Mouse (Mus musculus) adrenal gland, adult 18-20 months (tissue): ENCODE results near the gene Nanos3. TPM values are rescaled to one million over a fixed set of nuclear protein-coding genes. Genes with fewer than 3 reads are reported as not detected.

Source experiments
- DNase-seq, 2 experiments: peaks; one replicate each; pipeline ENCODE4 v3.0.0; 2021 to 2022; ENCODE audit warnings: low spot score in 2 of 2
- total RNA-seq, 2 experiments: library from RNA; stranded (reverse); gene quantifications; 1 replicate in 1 of 2; 2 replicates in 1 of 2; pipeline ENCODE4 v1.2.3; 2021

Nanos3 gene
- total RNA-seq, 2 experiments from 2014 or later: 0.61 TPM; not detected in 1

DNA sequence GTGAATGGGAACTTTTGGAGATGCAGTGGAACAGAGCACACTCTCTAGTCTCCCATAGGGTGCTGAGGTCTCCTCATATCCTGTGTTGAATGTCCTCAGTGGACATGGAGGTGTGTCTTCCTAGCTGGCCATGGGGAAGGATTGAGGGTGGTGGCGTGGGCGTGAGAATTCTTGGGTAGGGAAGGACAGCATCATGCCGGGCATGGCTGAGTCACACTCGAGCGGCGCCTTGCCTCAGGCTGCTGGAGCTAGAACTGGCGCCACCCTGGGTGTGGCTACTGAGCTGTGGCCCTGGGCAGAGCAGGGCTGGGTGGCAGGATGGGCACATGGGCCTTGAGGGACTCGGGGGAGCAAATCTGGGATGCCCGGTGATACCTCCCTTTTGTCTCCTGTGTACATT, 17.4 kb upstream of the Nanos3 start:
- peak; percentile 76 to 77 for DNase-seq

DNA sequence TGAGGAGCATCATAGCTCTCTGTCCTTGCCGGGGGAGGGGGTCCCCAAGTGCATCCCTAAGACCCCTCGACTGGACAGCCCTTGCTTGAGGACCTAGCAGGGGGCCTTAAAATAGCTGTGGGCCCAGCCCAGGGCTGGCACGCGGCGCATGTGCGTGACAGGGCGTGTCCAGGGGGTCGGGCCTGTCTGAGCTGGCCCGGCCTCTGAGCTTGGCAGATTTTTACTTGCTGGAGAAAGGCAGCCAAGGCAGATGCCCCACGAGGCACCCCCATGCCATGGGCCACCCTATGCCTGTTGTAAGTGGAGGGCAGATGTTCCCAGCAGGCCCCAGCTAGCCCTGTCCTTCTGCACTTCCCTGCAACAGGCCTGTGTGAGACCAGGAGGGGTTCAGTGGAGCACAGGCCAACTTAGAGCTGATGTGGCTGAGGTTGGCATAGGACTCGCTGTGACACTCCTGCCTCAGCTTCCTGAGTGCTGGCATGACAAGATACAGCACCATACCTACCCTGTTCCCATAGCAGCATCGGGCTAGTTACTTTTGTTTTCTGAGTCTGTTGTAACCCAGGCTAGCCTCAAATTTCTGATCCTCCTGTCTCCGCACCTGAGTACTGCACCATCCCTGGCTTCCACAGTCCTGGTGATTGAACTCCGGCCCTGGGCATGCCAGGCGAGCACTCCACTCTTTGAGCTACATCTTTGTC, 16.7 kb upstream of the Nanos3 start:
- peak; percentile 87 to 88 for DNase-seq

DNA sequence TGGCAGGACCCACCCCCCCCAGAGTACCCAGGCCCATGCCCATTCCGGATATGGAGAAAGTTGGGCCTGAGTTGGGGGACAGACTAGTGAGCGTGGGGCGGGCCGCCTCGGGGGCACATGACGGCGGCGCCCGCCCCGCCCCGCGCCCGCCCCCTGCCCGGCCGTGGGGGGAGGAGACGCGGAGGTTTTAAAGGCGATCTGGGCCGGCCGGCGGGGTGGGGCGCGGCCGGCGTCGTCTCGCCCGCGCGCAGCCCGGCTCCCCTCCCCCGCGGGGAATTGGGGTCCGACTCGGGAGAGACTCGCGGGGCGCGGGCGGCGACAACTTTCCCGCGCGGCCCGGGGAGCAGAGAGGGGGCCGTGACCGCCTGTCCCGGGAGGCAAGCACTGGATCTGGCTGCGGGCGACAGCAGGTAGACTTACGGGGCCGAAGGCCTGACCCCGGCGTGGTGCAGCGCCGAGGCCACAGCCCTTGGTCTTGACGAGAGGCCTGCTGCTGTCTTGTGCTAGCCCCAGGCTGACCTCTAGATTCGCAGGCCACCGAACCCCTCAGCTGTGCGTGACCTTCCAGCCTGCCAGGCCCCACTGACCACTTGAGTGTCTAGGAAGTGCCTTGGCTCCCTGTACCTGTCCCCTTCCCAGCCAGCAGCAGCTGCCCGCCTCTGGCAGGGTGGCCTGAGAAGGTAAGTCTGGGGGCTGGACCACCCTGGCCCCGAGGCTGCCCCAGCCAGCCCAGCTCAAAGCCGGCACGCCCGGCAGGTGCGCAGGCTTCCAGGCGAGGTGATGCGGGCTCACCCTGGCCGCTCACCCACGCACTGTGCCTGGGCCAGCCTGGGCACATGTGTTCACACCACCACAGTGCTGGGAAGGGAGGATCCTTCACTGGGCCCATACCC, 15.9 kb upstream of the Nanos3 start:
- DNase-seq: peak; percentile 91 to 93

GRCm38 (mm10) chr8:84200126-84200555, 15.1 kb upstream of the Nanos3 start:
- no peak for DNase-seq

- DNase-seq: no peak
Observed at GRCm38 (mm10) chr8:84199348-84200125, 14.5 kb upstream of the Nanos3 start.

GRCm38 (mm10) chr8:84198871-84199270, 13.9 kb upstream of the Nanos3 start:
- DNase-seq: no peak

- DNase-seq: peak; percentile 81 to 84
Observed at GRCm38 (mm10) chr8:84197922-84198774, 13.1 kb upstream of the Nanos3 start.

- peak; percentile 81 to 82 for DNase-seq
Observed at GRCm38 (mm10) chr8:84197141-84197921, 12.3 kb upstream of the Nanos3 start.

- DNase-seq: no peak
Observed at GRCm38 (mm10) chr8:84194224-84194743, 9.3 kb upstream of the Nanos3 start.

- DNase-seq: no peak
Observed at GRCm38 (mm10) chr8:84193566-84193965, 8.5 kb upstream of the Nanos3 start.

DNA sequence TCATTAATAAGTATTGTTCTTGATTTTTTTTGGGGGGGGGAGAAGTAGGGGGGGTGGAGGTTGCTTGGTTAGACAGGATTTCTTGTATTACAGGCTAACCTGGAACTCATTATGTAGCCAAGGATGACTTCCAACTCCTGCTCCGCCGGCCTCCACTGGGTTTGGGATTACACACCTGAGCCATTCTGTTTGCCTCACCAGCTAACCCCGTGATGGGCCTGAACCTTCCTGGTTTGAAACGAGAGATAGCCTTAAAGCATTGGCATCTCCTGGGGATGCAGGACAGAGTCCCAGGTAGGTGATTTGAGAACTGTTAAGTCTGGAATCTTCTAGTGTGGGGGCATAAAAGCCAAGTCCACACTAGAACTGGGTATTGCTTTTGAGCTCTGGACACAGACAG, 8.1 kb upstream of the Nanos3 start:
- DNase-seq: no peak

DNA sequence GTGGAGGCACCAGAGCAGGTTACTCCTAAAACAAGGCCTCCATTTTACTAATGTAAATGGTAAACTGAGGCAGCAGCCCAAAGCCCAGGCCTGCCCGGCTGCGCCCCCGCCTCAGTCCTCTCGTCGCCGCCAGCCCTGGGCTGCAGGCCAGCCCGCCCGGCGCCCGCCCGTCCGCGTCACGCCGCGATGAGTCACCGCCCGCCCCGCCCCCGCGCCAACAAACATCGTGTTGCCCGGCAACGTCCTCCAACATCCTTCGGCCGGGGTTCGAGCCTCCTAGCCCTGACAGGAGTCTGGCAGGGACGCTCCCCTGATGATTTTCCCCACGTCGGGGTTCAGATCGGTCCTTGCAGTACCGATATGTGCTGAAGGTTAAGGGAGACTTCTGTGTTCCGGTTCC, 7.5 kb upstream of the Nanos3 start:
- peak; percentile 91 to 92 for DNase-seq

- peak; percentile 72 to 77 for DNase-seq
Observed at GRCm38 (mm10) chr8:84192023-84192422, 7.0 kb upstream of the Nanos3 start.

- no peak for DNase-seq
Observed at GRCm38 (mm10) chr8:84190191-84190867, 5.3 kb upstream of the Nanos3 start.

GRCm38 (mm10) chr8:84189603-84190002, 4.6 kb upstream of the Nanos3 start:
- DNase-seq: no peak

DNA sequence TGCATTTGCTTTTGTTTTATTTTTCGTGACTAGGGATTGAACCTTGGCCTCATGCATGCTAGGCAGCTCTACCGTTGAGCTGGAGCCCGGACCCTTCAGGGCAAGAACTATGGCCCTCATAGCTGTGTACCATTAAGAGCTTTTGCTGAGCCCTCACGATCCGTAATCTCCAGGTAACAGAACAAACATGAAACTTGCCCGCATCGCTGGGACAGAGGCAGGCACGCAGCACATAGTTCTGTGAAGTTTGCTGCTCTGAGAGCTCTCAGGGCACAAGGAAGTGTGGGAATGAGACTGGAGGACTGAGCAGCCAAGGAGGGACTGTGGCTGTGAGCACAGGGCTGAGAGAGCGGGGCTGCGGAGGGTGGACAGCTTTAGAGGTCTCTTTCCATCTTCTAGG, 3.7 kb upstream of the Nanos3 start:
- DNase-seq: no peak

DNA sequence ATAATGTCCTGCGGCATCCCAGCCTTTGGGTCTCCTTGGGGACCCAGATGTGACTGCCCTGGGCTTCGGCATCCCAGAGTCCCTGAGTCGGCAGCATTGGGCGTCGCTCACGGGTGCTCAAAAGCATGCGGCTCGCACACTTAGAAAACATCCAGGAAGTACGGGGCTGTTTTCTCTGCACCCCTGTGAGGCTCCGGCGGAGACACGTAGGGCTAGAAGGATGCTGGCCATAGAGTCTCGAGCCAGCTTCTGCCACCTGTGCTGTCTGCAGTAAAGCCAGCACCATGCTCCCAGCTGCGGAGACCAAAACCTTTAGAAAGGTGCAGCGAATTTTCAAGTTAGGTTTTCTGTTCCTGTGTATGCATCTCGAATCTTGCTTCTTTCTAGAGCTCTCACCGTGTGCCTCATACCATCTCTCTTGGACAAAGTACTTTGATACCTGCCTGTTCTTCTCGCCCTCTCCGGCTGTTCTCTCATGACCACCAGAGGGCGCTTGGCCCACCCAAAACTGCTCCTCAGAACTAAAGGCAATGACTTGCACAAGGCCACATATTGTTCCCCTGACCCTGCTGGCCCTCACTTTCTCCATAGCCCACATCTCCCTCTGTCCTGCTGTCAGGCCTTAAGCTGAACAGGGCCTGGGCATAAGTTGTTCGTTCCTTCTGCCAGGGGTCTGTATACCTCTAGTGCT, 2.2 kb upstream of the Nanos3 start:
- peak; percentile 58 to 70 for DNase-seq

DNA sequence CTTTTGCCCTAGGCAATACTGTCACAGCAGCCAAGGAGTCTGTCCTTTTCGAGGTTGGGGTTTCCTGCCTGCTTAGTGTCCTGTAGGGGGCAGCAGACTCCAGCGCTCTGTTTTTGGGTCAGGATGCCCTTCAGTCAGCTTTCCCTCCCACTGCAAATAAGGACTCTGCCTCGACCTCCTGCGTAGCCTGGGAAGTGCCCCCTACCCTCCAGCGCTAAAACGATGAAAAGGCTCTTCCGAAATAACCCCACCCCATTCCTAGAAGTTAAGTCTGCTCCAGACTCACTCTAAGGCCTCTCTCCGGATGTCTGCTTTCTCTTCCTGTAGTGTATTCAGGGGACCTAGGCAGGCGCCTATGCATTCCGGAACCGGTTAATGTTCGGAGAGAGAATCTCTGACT, 1.5 kb upstream of the Nanos3 start:
- DNase-seq: peak; percentile 70 to 72
